In genomic region chr5:147784159-147784558, GRCm38 (mm10) we compare ENCODE assay signal across 14 mouse cellular contexts.
"Had no signal": no experiment of that assay in that cellular context is flagged by ENCODE, and none has a peak within 500 bp of the region (broad histone marks: within the 10 kb centered on the region; RNA-seq: fewer than 3 reads in every experiment).

No protein-coding gene starts in this region.

- H3K9ac ChIP-seq: kidney, embryonic 15.5 days; limb, embryonic 13.5 days; liver, embryonic 15.5 days; lung, embryonic 15.5 days; midbrain, embryonic 13.5 days; neural tube, embryonic 13.5 days; stomach, embryonic 15.5 days had no signal

- H3K36me3 ChIP-seq: kidney, embryonic 15.5 days; limb, embryonic 13.5 days; liver, embryonic 15.5 days; lung, embryonic 15.5 days; midbrain, embryonic 13.5 days; neural tube, embryonic 13.5 days; stomach, embryonic 15.5 days had no signal

- H3K27ac ChIP-seq: kidney, embryonic 15.5 days; limb, embryonic 13.5 days; liver, embryonic 15.5 days; lung, embryonic 15.5 days; midbrain, embryonic 13.5 days; neural tube, embryonic 13.5 days; stomach, embryonic 15.5 days had no signal

- H3K4me3 ChIP-seq: kidney, embryonic 15.5 days; limb, embryonic 13.5 days; liver, embryonic 15.5 days; lung, embryonic 15.5 days; midbrain, embryonic 13.5 days; neural tube, embryonic 13.5 days; stomach, embryonic 15.5 days had no signal

- DNase-seq: kidney, adult 2 months; left cerebral cortex, postnatal 4 days; right cerebral cortex, postnatal 14 days; thymus, adult 18-20 months; thymus, postnatal 14 days had no signal

- H3K4me2 ChIP-seq: kidney, embryonic 15.5 days; limb, embryonic 13.5 days; liver, embryonic 11.5 days; liver, embryonic 15.5 days; lung, embryonic 15.5 days; midbrain, embryonic 13.5 days; neural tube, embryonic 13.5 days; stomach, embryonic 15.5 days had no signal

- ATAC-seq: intestine, embryonic 16.5 days; midbrain, embryonic 13.5 days had no signal

- H3K4me1 ChIP-seq: limb, embryonic 13.5 days; liver, embryonic 15.5 days; lung, embryonic 15.5 days; stomach, embryonic 15.5 days had no signal

- H3K9me3 ChIP-seq: kidney, embryonic 15.5 days; limb, embryonic 13.5 days; liver, embryonic 15.5 days; lung, embryonic 15.5 days; midbrain, embryonic 13.5 days; neural tube, embryonic 13.5 days; stomach, embryonic 15.5 days had no signal

- H3K27me3 ChIP-seq: kidney, embryonic 15.5 days; limb, embryonic 13.5 days; liver, embryonic 15.5 days; lung, embryonic 15.5 days; midbrain, embryonic 13.5 days; neural tube, embryonic 13.5 days; stomach, embryonic 15.5 days had no signal
